Mouse (Mus musculus) brain, embryonic 14.5 days (tissue): ENCODE results near the gene Ing5. TPM values are rescaled to one million over a fixed set of nuclear protein-coding genes. Genes with fewer than 3 reads are reported as not detected.

ENCODE experiments used
- DNase-seq: peaks from one replicate; pipeline ENCODE4 v3.0.0-alpha.2; 2011; ENCODE audit warnings: low read depth
- CTCF ChIP-seq: fragments of 200-500 bp; IDR thresholded peaks from 2 replicates; pipeline ENCODE4 v1.5.1; 2012; ENCODE audit warnings: inconsistent platforms, mild to moderate bottlenecking, moderate library complexity, borderline replicate concordance; ENCODE audit not compliant: insufficient read depth, insufficient read length; ENCODE audit errors: extremely low read depth
- POLR2A ChIP-seq: fragments of 200-500 bp; IDR thresholded peaks from 2 replicates; pipeline ENCODE4 v1.6.1; 2012; ENCODE audit warnings: mild to moderate bottlenecking, inconsistent platforms, borderline replicate concordance; ENCODE audit not compliant: poor library complexity, insufficient read depth, insufficient read length, severe bottlenecking; ENCODE audit errors: extremely low read depth
- polyA plus RNA-seq: library from polyadenylated mRNA; depleted of rRNA; stranded (reverse); fragments of >200 nt; gene quantifications from 2 replicates; pipeline ENCODE4 v1.2.3, GENCODE M21; 2012

Gene Ing5
- polyA plus RNA-seq, 1 experiment: 9.0 TPM

GRCm38 (mm10) chr1:93786912-93787311, 16.9 kb upstream of the Ing5 start:
- no peak for DNase-seq
- TF ChIP-seq POLR2A (no peak), CTCF (no peak)

GRCm38 (mm10) chr1:93794526-93794925, 9.2 kb upstream of the Ing5 start:
- TF ChIP-seq CTCF (no peak), POLR2A (no peak)
- no peak for DNase-seq

DNA sequence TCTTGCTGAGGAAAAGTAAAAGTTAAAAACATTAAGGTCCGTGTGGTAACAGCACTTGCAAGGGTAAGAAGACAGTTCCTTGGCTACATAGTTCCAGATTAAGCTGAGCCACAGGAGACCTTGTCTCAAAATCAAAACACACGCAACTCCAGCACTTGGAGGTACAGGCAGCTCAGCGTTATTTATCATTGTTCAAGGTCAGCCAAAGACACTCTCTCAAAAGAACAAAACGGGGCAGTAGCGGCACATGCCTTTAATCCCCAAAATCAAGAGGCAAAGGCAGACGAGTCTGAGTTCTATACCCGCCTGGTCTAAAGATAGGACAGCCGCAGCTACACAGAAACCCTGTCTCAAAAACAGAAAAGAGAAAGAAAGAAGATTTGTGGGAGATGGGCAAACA, 7.9 kb upstream of the Ing5 start:
- no peak for DNase-seq
- no peak for TF ChIP-seq POLR2A
- no peak for TF ChIP-seq CTCF

GRCm38 (mm10) chr1:93800670-93801503, 2.9 kb upstream of the Ing5 start:
- peak; percentile 6 for DNase-seq
- TF ChIP-seq POLR2A: no peak
- TF ChIP-seq CTCF: no peak

- DNase-seq: peak; percentile 99
- TF ChIP-seq CTCF (peak; percentile 49; the same call in 1 of the 2 replicates), POLR2A (0 out of 2 replicates have a peak, but pooled peaks have one; percentile 28)
These were observed 2.0 kb upstream of the Ing5 start, which contains the start of gene Dtymk for GRCm38 (mm10) chr1:93801741-93802238. Dtymk (minus strand) TSS chr1:93801934.

DNA sequence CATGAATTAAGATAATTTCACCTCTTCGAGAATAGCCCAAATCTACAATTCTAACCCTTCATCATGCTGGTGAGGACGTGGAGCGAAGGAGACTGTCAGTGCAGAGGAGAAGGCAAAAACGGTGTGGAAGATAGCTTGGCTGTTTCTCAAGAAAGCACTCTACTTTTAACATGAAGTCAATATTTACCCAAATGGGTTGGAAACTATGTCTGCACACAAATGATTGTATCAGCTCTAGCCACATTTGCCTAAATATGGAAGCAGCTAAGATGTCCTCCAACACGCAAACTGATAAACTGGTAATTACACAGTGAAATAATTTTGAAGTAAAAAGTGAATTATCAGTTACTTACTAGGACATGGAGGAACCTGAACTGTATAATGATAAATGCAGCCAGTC, 994 bp upstream of the Ing5 start:
- TF ChIP-seq POLR2A (no peak), CTCF (no peak)
- DNase-seq: no peak

DNA sequence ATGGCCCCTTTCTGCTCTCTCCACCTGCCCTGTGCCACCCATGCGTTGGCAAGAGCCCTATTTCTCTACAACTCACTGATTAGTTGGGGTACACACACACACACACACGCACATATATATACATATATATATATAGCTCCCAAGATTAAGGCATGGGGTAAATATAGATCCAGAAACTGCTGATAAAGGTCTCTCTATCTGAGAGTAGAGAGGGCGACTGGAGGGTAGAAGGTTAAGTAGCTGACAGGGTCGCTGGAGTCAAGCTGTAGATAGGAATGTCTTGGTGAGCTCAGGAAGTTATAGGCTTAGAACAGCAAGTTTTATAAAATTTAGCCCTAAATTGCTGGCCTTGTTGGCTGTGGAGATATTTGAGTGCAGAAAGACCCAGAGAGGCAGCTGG, 1.1 kb downstream of the Ing5 start:
- TF ChIP-seq CTCF (no peak), POLR2A (no peak)
- DNase-seq: no peak

DNA sequence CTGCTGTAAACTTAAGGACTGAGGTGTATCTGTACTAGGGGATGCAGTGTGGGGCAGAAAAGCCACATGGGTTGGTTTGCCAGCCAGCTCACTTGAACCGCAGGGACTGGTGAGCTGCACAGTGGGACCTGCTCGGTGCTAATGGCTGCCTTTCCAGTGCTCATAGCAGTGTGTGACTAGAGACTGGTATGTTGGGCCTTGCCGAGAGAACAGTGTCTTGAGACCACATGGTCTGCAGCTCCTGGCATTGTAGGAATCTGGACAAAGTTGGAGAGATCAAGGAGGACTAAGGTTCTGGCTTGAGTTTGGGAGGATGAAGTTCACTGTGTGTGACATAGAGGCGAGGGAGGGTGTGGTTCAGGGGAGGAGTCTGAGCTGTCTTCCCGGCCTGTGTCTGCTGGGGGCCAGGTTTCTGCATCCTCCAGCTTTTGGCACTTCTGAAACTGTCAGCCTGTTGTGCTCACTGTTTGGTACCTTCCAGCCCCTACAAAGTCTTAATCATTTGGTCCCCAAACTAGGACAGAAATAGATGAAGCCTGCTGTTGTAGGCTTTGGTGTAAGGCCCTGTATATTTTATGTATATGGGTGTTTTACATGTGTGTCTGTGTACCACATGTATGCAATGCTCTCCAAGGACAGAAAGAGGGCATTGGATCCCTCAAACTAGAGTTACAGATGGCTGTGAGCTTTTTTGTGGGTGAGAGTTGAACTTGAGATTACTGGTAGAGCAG, 1.6 kb downstream of the Ing5 start:
- TF ChIP-seq POLR2A (no peak), CTCF (no peak)
- no peak for DNase-seq

- TF ChIP-seq CTCF (no peak), POLR2A (no peak)
- DNase-seq: no peak
These were observed 5.1 kb downstream of the Ing5 start for GRCm38 (mm10) chr1:93808871-93809270.

DNA sequence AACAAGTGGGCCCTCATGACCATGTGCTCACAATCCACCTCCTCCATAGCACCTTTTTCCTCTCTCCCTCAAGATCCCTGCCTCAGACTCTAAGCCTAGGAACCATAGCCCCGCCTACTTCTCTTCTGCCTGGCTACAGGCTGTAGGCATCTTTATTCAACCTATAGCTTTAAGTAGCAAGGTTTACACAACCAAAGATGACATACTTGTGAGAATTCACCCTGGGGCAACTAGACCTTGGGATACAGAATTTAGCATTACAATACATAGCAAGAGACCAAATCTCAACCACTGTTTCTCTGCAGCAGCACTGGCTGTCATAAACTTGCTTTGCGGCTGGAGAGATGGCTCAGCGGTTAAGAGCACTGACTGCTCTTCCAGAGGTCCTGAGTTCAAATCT, 6.2 kb downstream of the Ing5 start:
- DNase-seq: no peak
- TF ChIP-seq CTCF (no peak), POLR2A (no peak)

DNA sequence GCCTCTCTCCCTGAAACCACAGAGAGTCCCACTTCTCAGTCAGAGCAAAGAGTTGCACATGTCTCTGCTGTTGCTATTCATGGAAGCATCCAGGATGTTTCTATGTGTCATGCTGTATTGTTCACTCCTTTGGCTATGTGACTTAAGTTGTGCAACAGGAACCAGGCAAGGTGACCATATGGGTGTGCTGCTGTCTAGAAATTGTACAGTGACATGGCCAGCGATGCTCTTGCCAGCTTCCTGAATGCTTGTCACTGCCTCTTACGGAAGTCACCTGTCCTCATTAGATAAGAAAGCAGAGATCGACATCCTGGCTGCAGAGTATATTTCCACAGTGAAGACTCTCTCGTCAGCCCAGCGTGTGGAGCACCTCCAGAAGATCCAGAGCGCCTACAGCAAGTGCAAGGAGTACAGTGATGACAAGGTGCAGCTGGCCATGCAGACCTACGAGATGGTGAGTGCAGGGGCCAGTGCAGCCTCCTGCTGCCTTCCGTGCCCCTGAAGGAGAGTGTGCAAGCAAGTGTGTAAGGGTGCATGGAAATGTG, 7.8 kb downstream of the Ing5 start:
- no peak for DNase-seq
- TF ChIP-seq POLR2A: no peak
